Mouse (Mus musculus) liver, postnatal 0 days (tissue): ENCODE measurements at regions not wholly inside any gene's neighbourhood (a gene's known extent, or its start where the extent isn't known, plus 50 kb on each side); places are given as distances from the start of the nearest gene placed in this dataset.

Experiments
- ATAC-seq: fragments of 200-750 bp; cut with Nextera tagmentation; 2 replicates; pipeline ENCODE4 v1.8.0; 2017; ENCODE audit warnings: mild to moderate bottlenecking, moderate library complexity
- DNase-seq: peaks from one replicate; pipeline ENCODE4 v3.0.0-alpha.2; 2016
- H3K27ac ChIP-seq: fragments of 300-500 bp; sonication (generic); 2 replicates; pipeline ENCODE4 v1.5.1; 2014; ENCODE audit warnings: antibody characterized with exemption, moderate library complexity, mild to moderate bottlenecking, low read depth
- H3K27me3 ChIP-seq: fragments of 300-500 bp; sonication (generic); 2 replicates; pipeline ENCODE4 v1.6.1; 2014; ENCODE audit warnings: low read length, control low read depth, mixed read lengths; ENCODE audit not compliant: insufficient read depth
- H3K36me3 ChIP-seq: fragments of 300-500 bp; sonication (generic); replicated peaks from 2 replicates; pipeline ENCODE4 v1.6.1; 2014; ENCODE audit warnings: mild to moderate bottlenecking, control low read depth, low read length, moderate library complexity, mixed read lengths; ENCODE audit not compliant: insufficient read depth
- H3K4me1 ChIP-seq: fragments of 300-500 bp; sonication (generic); 2 replicates; pipeline ENCODE4 v1.6.1; 2014; ENCODE audit warnings: antibody characterized with exemption, mild to moderate bottlenecking, control low read depth; ENCODE audit not compliant: insufficient read depth
- H3K4me2 ChIP-seq: fragments of 300-500 bp; sonication (generic); 2 replicates; pipeline ENCODE4 v1.6.1; 2014; ENCODE audit warnings: low read depth, mild to moderate bottlenecking, low read length, moderate library complexity, mixed read lengths
- H3K4me3 ChIP-seq: fragments of 300-500 bp; sonication (generic); 2 replicates; pipeline ENCODE4 v1.5.1; 2014; ENCODE audit warnings: low read depth, low read length
- H3K9ac ChIP-seq: fragments of 300-500 bp; sonication (generic); replicated peaks from 2 replicates; pipeline ENCODE4 v1.6.1; 2014; ENCODE audit warnings: mild to moderate bottlenecking, moderate library complexity
- H3K9me3 ChIP-seq: fragments of 300-500 bp; sonication (generic); 2 replicates; pipeline ENCODE4 v1.6.1; 2016; ENCODE audit warnings: mild to moderate bottlenecking, control low read depth, low read length, mixed read lengths
- CTCF ChIP-seq: sonication (generic); IDR thresholded peaks from 2 replicates; pipeline ENCODE4 v1.5.1; 2016; ENCODE audit warnings: antibody characterized with exemption, low read depth
- EP300 ChIP-seq: IDR thresholded peaks from 2 replicates; pipeline ENCODE4 v1.6.1; 2016; ENCODE audit warnings: antibody characterized with exemption, low read depth, mild to moderate bottlenecking
- WGBS: fragments of 180-500 bp; shearing (Covaris S2); extraction: QIAGEN DNeasy Blood & Tissue Kit; methylation state at CpG from one replicate; pipeline ENCODE4 v1.1.7; 2014; ENCODE audit not compliant: insufficient replicate concordance; 5-methylcytosine and 5-hydroxymethylcytosine counted together

DNA sequence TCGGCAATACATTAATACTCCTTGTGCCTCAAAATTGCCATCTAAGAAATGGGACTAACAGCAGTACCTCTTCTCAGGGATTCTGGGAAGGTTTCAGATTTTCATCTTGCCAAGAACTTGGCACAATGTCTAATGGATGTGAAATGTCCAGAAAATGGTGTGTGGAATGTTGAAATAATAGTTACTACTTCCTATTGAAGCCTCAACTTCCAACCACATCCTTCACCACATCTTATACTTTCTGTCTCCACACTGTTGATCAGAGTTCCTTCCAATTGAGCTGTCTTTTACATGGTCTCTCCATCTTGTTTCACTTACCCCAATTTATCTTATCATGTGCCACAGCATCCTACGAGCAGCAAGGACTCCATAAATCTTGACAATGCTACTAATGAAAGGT is 122.3 kb upstream of the Fmo9 start:
- WGBS, result 58% methylated on average over 2 of the region's 2 CpGs
- H3K27me3 ChIP-seq, result no peaks in the 10 kb centered on the region
- H3K4me2 ChIP-seq, result no peak overlapping the region
- H3K4me3 ChIP-seq, result no peak overlapping the region
- H3K9ac ChIP-seq, result no peak overlapping the region
- no peaks in the 10 kb centered on the region for H3K4me1 ChIP-seq
- no peak for TF ChIP-seq CTCF
- no peak for TF ChIP-seq EP300
- no peak for DNase-seq
- H3K27ac ChIP-seq, result no peak overlapping the region
- no peaks in the 10 kb centered on the region for H3K9me3 ChIP-seq
- no peak for ATAC-seq
- no peaks in the 10 kb centered on the region for H3K36me3 ChIP-seq

- no peaks in the 10 kb centered on the region for H3K9me3 ChIP-seq
- H3K27me3 ChIP-seq, result no peaks in the 10 kb centered on the region
- H3K36me3 ChIP-seq, result no peaks in the 10 kb centered on the region
- no peaks in the 10 kb centered on the region for H3K4me1 ChIP-seq
- no peak overlapping the region for H3K4me2 ChIP-seq
- DNase-seq (no peak), ATAC-seq (no peak)
- no peak overlapping the region for H3K27ac ChIP-seq
- H3K9ac ChIP-seq, result no peak overlapping the region
- no peak overlapping the region for H3K4me3 ChIP-seq
- WGBS, result 33% methylated on average over 1 of the region's 1 CpGs
- TF ChIP-seq CTCF, result no peak
- no peak for TF ChIP-seq EP300
Observed at GRCm38 (mm10) chr1:166804333-166804732, 122.7 kb upstream of the Fmo9 start.

- Histone ChIP-seq H3K36me3 (no peaks in the 10 kb centered on the region), H3K4me1 (peaks cover 5% of the 10 kb centered on the region), H3K27ac (no peak overlapping the region), H3K9ac (no peak overlapping the region), H3K27me3 (no peaks in the 10 kb centered on the region), H3K4me2 (no peak overlapping the region), H3K4me3 (no peak overlapping the region), H3K9me3 (no peaks in the 10 kb centered on the region)
- 55% methylated on average over 7 of the region's 7 CpGs for WGBS
- no peak for DNase-seq
- ATAC-seq, result no peak
- TF ChIP-seq EP300, result no peak
- no peak for TF ChIP-seq CTCF
Observed at GRCm38 (mm10) chr1:166807163-166807945, 125.7 kb upstream of the Fmo9 start.

- TF ChIP-seq CTCF (no peak), EP300 (no peak)
- Histone ChIP-seq H3K4me1 (peaks cover 9% of the 10 kb centered on the region), H3K36me3 (no peaks in the 10 kb centered on the region), H3K27ac (0 out of 2 replicates have a peak overlapping the region, but pooled peaks have one; percentile 1), H3K4me2 (peak overlapping the region; percentile 8; the same call in 1 of the 2 replicates), H3K9ac (no peak overlapping the region; the same call in 1 of the 2 replicates), H3K27me3 (no peaks in the 10 kb centered on the region), H3K4me3 (no peak overlapping the region), H3K9me3 (no peaks in the 10 kb centered on the region)
- DNase-seq (no peak), ATAC-seq (peak; percentile 78)
- WGBS, result 48% methylated on average over 9 of the region's 9 CpGs
Observed at GRCm38 (mm10) chr1:166811341-166812071, 129.9 kb upstream of the Fmo9 start.

DNA sequence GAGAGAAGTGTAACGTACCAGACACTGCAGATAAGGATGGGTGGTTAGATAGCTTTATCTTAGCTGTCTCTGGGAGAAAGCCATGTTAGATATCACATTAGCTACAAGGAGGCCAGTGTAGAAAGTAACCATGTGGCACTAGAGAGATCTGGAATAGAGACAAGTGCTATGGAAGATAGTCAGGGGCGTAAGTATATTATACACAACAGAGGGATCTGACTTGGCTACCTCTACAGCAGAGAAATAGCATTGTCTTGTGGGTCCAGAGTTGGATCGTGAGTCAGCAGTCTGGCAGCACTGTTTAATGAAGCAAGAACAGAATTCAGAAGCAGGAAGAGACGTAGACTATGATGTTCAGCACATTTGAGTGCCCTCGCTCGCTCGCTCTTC is 130.4 kb upstream of the Fmo9 start:
- Histone ChIP-seq H3K9ac (no peak overlapping the region), H3K27ac (peak overlapping the region; percentile 1; the same call in 1 of the 2 replicates), H3K4me1 (peaks cover 9% of the 10 kb centered on the region), H3K36me3 (no peaks in the 10 kb centered on the region), H3K9me3 (no peaks in the 10 kb centered on the region), H3K4me2 (0 out of 2 replicates have a peak overlapping the region, but pooled peaks have one; percentile 8), H3K4me3 (no peak overlapping the region), H3K27me3 (no peaks in the 10 kb centered on the region)
- ATAC-seq (peak; percentile 32; the same call in 1 of the 2 replicates), DNase-seq (no peak)
- 47% methylated on average over 7 of the region's 7 CpGs for WGBS
- TF ChIP-seq EP300 (peak; percentile 57), CTCF (no peak)

DNA sequence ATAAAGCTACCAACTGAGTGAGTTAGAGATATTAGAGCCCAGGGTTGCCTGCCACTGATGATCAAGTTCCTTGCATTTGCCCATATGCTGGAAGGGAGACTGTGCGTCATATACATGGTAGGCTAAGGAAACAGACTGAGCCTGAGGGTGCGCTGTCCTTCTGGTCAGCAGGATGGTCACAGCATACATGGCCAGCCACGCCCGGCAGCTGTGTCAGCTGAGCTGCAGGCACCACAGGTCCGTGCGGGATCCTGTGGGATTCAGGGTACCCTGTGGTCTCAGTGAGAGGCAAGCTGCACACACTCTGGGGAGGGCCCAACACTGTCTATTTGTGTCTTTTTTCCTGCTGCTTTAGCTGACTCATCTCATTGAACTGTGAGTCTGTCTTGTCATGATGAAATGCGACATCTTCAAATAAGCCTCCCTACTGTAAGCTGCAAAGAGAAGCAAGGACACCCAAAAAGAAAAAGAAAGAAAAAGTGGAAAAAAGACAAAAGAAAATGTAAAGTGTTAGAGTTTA is 131.3 kb upstream of the Fmo9 start:
- Histone ChIP-seq H3K27ac (peak overlapping the region; percentile 29; the same call in 1 of the 2 replicates), H3K36me3 (no peaks in the 10 kb centered on the region), H3K9me3 (no peaks in the 10 kb centered on the region), H3K27me3 (no peaks in the 10 kb centered on the region), H3K4me2 (no peak overlapping the region), H3K9ac (no peak overlapping the region), H3K4me1 (peaks cover 9% of the 10 kb centered on the region), H3K4me3 (no peak overlapping the region)
- ATAC-seq (peak; percentile 40), DNase-seq (no peak)
- TF ChIP-seq EP300 (no peak), CTCF (no peak)
- WGBS, result 63% methylated on average over 7 of the region's 7 CpGs
